Mouse (Mus musculus) liver, embryonic 14.5 days (tissue): Measurements from ENCODE around the gene Slc17a3.

ENCODE experiments used
- CTCF ChIP-seq: IDR thresholded peaks from 2 replicates; pipeline ENCODE4 v1.5.1; 2016; ENCODE audit warnings: antibody characterized with exemption, low read depth, control low read depth
- EP300 ChIP-seq: IDR thresholded peaks from 2 replicates; pipeline ENCODE4 v1.6.1; 2016; ENCODE audit warnings: antibody characterized with exemption, low read depth

GRCm38 (mm10) chr13:23839308-23839707 lies at the start of gene Slc17a3:
- TF ChIP-seq EP300 = no peak
- TF ChIP-seq CTCF = no peak
